Mouse (Mus musculus): ENCODE data around the gene Cdh16.

Cdh16 gene

DNA sequence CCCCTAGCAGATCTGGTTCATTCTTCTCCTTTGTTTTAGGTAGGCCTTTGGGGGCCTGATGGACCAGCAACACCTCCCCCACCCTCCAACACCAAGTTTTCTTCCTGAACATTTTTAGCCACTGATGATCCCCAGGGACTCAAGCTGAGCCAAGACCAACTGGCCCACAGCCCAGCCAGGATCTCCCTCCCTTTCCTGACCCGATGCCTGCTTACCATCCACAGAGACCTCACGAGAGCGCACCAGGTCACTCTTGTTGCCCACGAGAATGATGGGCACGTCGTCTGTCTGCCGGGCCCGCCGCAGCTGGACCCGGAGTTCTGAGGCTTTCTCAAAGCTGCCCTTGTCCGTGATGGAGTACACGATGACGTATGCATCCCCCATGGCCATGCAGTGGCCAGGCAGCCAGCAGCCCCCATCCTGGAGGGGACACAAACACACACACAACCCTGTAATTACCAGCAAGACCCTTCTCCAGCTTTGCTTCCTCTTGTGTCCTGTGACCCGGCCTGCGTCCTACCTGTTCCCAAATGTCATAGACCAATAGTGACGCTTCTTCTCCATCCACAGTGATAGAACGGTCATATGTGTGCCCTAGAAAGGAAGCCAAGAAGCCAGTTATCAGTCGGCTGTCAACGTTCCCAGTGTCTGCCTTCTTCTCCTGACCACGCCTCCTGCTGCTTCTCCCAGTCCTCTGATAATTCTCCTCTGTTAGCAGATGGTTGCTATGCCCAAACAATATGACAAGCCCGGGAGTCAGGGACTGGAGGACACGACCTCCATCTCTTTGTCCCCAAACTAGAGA lies 5.3 kb upstream of the Cdh16 start:
- POLR2A ChIA-PET: interaction anchor here in 1 of 4 experiments (0.6 kb wide), 1 partner anchor 1125 kb away, joined by 3 read pairs; no protein-coding TSS in a partner anchor
- CTCF ChIA-PET: no interaction called here

DNA sequence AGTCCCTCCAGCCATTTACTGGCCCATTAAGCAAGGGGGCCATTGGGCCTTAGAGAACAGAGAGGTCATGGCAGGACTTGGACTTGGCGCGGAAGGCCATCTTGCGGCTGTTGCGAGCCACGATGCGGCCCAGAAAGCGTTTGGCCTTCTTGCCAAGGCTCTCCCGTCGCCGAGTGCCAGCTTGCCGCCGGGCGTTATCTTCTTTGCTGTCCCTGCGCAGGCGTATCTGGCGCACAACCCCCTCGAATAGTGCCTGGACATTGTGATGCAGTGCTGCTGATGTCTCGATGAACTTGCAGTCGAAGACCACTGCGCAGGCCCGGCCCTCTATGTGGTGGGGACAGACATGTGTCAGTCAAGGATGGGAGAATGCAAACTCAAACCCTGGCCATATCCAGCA lies 4.2 kb upstream of the Cdh16 start:
- CTCF ChIA-PET: no interaction called here
- POLR2A ChIA-PET: no interaction called here

DNA sequence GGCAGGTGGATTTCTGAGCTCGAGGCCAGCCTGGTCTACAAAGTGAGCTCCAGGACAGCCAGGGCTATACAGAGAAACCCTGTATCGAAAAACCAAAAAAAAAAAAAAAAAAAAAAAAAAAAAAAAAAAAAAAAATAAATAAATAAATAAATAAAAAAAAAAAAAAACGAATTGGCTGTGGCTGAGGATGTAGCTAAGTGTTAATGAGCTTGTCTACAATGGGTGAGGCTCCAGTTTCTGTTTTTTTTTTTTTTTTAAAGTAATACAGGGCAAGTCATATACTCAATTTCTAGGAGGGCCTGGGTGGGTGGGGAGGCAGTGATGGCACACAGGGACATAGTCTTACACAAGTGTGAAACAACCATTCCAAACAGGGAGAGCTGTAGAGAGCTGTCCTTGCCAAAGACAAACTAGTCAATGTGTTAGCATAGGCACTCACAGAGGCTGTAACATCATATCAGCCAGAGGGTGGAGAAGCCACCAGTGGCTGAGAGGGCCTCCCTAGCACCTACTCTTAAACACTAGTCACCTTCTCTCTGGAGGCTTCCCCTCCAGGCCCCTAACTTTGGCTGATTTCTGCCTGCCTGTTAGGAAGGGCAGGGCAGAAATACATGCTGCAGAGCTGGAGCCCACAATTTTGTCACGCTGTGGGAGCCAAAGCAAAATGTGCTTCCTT lies 3.0 kb upstream of the Cdh16 start:
- ChIA-PET POLR2A (interaction anchor here in 1 of 4 experiments (0.5 to 0.7 kb wide), 3 partner anchors 8 to 202 kb away, joined by 3 to 4 read pairs (median 3); no protein-coding TSS in a partner anchor), CTCF (interaction anchor here in 3 of 4 experiments (0.6 to 0.9 kb wide), 5 partner anchors 24 to 771 kb away, joined by 3 to 9 read pairs (median 4); no protein-coding TSS in a partner anchor)

DNA sequence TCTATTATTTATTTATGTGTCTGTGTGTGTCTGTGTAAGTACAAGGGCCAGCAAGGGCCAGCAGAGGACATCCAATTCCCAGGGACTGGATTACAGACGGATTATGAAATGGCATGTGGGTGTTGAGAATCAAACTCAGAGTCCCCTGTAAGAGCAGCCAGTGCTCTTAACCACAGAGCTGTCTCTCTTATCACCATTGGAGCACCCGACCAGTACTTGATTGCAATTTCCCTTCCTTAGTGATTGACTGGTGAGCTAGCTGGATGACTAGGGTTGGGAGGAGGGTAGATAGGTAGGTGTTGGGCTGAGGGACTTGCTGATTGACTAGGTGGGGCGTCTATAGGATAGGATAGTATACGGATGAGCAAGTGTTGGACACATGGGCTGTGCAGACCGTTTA lies 3.4 kb downstream of the Cdh16 start:
- ChIA-PET CTCF (interaction anchor here in 1 of 4 experiments (0.6 to 1.3 kb wide), 2 partner anchors 18 to 35 kb away, joined by 3 read pairs; no protein-coding TSS in a partner anchor), POLR2A (no interaction called here)

DNA sequence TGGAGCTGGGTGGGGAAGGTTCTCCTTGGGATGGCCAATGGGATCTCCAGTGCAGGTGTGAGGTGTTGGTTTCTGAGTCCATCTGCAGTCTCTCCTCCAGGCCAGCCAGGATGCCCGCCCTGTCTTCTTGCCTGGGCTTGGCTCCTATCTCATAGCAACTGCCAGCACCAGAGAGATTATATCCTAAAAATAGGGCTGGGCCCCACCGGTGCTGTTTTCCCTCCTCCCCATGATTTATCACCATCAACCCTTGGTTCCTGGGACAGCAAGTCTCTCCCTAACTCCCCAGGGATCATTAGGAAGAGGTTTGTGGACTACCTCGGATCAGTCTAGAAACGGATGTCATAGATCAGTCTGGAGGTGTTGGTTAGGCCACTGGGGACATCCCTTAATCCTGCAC lies 11.1 kb downstream of the Cdh16 start:
- CTCF ChIA-PET: interaction anchor here in 2 of 4 experiments (0.6 to 1.2 kb wide), 2 partner anchors 11 kb away, joined by 3 read pairs; no protein-coding TSS in a partner anchor
- POLR2A ChIA-PET: no interaction called here

DNA sequence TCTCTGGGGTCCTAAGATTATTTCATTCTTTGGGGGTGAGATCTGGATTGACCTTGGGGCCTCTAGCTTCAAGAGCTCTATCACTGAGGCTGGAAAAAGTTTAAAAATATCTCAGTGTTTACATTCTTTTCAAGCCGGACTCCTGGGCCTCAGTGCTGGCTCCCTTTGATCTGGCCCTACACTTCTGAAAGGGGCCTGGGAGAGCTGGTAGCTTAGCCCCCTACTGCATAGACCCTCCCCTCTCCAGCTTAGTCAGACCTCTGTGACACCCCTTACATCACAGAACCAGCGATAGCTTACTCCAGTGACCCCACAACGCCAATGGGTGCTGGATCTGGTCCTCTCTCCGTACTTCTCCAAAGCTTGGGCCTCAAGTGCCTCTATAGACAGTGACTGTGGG lies 12.6 kb downstream of the Cdh16 start:
- POLR2A ChIA-PET: interaction anchor here in 1 of 4 experiments (1.1 kb wide), 1 partner anchor 8 kb away, joined by 3 read pairs; no protein-coding TSS in a partner anchor
- CTCF ChIA-PET: interaction anchor here in 3 of 4 experiments (0.6 to 1.3 kb wide), 3 partner anchors 9 to 510 kb away, joined by 3 to 7 read pairs (median 4); no protein-coding TSS in a partner anchor

DNA sequence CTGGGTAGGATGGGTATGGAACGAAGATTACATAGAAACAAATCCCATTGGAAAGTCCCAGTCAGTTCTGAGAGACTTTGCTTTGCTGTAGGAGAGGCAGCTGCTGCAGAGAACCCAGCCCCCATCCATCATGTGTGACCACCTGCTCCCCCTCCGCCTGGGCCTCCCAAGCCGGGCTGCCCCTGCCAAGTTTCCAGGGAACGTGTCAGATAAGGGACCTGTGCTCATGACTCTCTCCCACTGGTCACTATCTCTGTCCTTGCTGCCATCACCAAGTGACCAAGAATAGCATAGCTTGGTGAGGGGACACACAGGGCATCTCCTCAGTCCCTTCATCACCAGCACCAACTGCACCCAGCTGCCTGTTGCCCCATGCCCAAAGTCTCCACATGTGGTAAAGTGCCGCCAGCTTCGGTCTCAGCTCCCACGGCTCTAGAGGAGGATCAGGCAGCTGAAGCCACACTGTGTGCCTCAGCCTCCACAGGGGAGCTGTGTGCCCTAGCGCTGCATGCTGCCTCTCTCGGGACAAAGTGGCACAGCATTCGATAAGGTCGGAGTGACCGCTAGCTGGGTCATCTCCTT lies 13.9 kb downstream of the Cdh16 start:
- ChIA-PET CTCF (interaction anchor here in 2 of 4 experiments (0.6 to 1.0 kb wide), 4 partner anchors 33 to 703 kb away, joined by 3 to 8 read pairs (median 4); no protein-coding TSS in a partner anchor), POLR2A (interaction anchor here in 1 of 4 experiments (1.2 kb wide), 1 partner anchor 8 kb away, joined by 3 read pairs; no protein-coding TSS in a partner anchor)

DNA sequence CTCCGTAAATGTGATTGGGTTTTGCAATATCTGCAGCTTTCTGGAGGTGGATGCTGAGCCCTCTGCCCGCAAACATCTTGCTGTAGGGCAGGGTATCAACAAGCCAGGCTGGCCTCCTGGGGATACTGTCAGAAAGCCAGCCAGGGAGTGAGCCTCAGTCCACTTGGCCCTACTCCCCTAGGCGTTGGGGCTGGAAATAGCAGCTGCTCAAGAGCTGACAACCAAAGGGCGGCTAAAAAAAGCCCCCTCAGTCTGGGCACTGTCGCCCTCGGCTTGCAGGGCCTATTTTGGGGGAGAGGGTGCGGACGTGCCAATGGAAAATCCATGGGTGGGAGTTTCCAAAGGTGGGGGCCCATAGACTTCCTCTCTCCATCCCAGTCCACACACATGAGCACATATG lies 15.0 kb downstream of the Cdh16 start:
- POLR2A ChIA-PET: interaction anchor here in 1 of 4 experiments (1.2 kb wide), 1 partner anchor 9 kb away, joined by 3 read pairs; no protein-coding TSS in a partner anchor
- CTCF ChIA-PET: interaction anchor here in 1 of 4 experiments (0.6 kb wide), 2 partner anchors 11 to 227 kb away, joined by 3 to 4 read pairs; no protein-coding TSS in a partner anchor

DNA sequence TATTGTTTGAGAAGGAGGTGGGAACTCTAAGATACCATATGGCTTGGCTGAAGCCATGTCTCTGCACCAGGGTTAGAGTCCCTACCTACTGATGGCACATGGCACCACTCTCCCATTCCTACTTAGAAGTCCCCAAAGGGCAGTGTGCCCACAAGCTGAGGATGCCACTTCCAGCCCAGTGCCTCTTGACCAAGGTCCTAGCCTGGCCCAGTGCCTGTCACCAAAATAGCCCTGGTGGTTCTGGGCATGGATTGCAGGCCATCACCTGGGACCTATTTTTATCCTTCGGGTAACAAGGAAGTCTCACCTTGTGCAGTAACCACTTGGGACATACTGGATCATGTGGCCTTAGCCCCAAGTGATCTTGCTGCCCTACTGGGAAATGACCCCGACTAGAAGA lies 16.3 kb downstream of the Cdh16 start:
- POLR2A ChIA-PET: interaction anchor here in 1 of 4 experiments (0.8 kb wide), 1 partner anchor 24 kb away, joined by 3 read pairs; no protein-coding TSS in a partner anchor
- CTCF ChIA-PET: no interaction called here

DNA sequence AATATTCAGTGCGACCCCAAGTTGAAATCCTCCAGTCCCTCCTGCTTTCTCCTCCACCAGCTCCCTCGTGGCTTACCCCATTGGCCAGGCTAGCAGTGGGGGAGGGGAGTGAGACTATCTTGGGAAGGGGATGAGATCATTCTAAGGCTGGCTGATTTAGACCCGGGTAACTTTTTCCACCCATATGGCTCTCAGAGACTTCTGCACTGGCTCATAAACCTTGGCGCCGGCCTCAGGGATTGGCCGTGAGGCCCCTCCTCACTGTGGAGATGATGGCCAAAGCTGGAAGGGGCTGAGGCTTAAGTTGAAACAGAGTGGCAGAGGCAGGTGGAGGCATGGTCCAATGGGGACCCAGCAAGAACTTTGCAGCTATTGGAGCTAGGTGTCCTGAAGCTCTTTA lies 17.9 kb downstream of the Cdh16 start:
- ChIA-PET POLR2A (interaction anchor here in 1 of 4 experiments (0.6 kb wide), 1 partner anchor 17 kb away, joined by 5 read pairs; no protein-coding TSS in a partner anchor), CTCF (no interaction called here)

DNA sequence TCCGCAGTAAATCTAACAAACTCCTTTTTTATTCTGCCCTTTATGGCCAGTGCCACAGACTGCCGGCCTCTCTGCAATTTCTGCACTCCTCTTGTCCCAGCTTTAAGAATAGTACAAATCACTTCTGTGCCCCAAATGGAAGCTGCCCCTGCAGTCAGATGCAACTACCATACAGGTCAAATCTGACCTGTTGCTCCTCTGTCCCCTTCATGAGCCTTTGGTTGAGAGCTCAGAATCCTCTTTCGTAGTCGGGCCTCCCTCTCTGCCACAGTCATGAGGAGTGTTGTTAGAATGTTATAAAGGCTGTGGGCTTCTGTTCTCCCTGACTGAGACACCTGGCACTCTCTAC lies 21.0 kb downstream of the Cdh16 start:
- ChIA-PET CTCF (interaction anchor here (0.6 to 3.7 kb wide), 84 partner anchors 8 to 771 kb away, joined by 3 to 39 read pairs (median 4); partner anchors contain the start of genes Pdp2 (in 4 of the 4), Car7 (in 2 of the 4), Ciao2b (in 2 of the 4) and Nae1 (in 2 of the 4)), POLR2A (interaction anchor here in 3 of 4 experiments (0.5 to 3.2 kb wide), 17 partner anchors 8 to 690 kb away, joined by 3 to 36 read pairs (median 3); partner anchors contain the start of genes Pdp2 (in 3 of the 3), Cdh16 (in 1 of the 3), Cklf (in 1 of the 3) and D230025D16Rik (in 1 of the 3))

DNA sequence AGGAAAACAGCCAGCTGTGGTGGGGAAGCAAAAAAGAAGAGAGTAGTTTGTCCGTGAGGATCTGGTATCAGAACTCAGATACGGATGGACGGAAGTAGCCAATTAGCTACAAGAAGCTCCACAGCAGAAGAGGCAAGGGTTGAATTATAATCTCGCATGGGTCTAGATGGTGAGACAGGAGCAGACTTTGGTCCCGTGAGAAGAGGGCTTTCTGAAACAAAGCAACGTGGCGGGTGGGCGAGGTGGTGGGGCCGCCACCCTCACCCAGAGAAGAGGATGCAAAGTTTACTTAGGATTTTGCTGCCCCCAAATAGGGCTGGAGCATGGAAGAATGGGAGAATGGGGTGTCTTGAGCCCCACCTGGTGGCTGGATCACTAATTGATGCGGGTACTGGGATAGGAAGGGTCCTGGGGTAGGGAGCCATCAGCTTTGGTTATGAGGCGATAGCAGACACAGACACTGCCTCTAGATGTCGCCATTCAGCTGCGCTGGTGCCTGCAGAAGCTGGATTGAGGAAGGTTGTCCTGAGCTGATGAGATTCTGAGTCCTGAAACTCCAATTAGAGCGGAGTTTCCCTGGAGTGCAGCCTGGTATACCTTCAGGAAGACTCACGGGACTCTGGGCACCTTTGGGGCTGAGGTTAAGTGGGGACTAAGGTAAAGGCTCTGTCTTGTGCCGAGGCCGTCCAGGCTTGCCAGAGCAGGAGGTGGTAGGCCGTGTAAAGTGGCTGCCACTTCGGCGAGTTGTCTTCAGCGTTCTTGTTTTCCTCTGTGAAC lies 21.5 kb downstream of the Cdh16 start:
- ChIA-PET POLR2A (interaction anchor here (0.6 to 3.2 kb wide), 23 partner anchors 9 to 690 kb away, joined by 3 to 36 read pairs (median 4); partner anchors contain the start of genes Pdp2 (in 4 of the 4), 4931428F04Rik (in 1 of the 4), Cklf (in 1 of the 4) and D230025D16Rik (in 1 of the 4)), CTCF (interaction anchor here (0.6 to 3.7 kb wide), 93 partner anchors 9 to 810 kb away, joined by 3 to 39 read pairs (median 4); partner anchors contain the start of genes Pdp2 (in 4 of the 4), Car7 (in 2 of the 4), Ciao2b (in 2 of the 4) and Nae1 (in 2 of the 4))

DNA sequence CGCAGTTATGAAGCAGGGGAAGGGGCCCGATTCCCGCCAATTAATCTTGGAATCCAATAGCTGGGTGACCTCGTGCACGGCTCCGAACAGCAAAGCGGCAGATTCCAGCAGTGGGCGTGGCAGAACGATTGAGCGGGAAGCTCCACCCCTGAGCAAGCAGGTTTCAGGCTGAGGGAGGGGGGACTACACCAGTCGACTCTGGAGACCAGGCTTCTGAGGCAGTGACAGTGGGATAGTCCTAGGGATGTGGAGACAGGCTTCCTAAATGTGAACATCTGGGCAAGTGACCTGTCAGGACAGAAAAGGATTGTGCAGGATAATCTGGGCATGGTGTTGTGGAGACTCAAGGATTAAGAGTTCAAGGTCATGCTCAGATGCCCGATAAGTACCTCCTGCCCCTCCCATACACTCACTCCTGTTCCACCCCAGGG lies 22.2 kb downstream of the Cdh16 start:
- ChIA-PET POLR2A (interaction anchor here (0.6 to 3.2 kb wide), 18 partner anchors 9 to 691 kb away, joined by 3 to 36 read pairs (median 4); partner anchors contain the start of genes Pdp2 (in 4 of the 4), 4931428F04Rik (in 1 of the 4), Cklf (in 1 of the 4) and D230025D16Rik (in 1 of the 4)), CTCF (interaction anchor here (0.6 to 3.7 kb wide), 36 partner anchors 10 to 810 kb away, joined by 3 to 39 read pairs (median 5); partner anchors contain the start of genes Pdp2 (in 4 of the 4), Car7 (in 2 of the 4), Nae1 (in 2 of the 4) and 4931428F04Rik (in 1 of the 4))

DNA sequence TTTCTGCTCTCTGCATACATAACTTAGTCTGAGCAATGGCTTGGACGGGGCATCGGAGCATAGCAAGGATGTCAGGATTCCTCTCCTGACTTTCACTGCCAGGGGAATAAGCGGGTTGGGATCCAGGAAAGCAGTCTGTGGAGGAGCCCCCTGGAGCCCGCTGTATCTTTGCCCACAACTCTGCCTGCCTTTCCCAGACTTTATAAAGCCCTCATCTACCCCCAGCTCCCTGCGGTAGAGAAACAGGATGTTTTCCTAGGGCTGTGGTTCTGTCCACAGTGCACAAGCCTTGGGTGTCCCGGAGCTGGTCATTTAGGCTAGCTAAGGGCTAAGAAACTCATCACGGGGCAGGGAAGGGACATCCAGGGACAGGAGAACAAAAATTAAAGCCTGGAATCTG lies 22.8 kb downstream of the Cdh16 start:
- CTCF ChIA-PET: interaction anchor here in 3 of 4 experiments (0.5 to 3.7 kb wide), 13 partner anchors 9 to 747 kb away, joined by 3 to 39 read pairs (median 10); partner anchors contain the start of gene Pdp2 (in 3 of the 3)

DNA sequence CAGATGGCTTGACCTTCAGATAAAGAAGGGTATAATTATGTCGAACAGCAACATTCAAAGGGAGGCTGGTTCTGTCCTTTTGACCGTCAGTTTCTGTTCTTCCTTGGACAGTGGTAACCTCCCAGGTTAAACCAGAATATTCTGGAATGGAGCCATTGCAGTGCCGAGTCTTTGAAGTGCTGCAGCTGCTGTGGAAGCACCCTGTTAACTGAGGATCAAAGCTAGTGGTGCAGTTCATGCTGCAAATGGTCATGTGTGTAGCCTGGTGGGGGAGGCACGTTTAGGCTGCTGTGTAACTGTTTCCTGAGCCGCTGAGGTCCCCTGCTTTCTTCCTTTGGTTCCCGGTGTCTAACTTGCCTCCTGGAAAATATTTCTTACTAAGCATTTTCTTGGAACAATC lies 25.7 kb downstream of the Cdh16 start:
- POLR2A ChIA-PET: interaction anchor here in 2 of 4 experiments (0.5 to 1.3 kb wide), 5 partner anchors 8 to 1756 kb away, joined by 3 read pairs; no protein-coding TSS in a partner anchor

More for the DNA sequence above, 22.8 kb downstream of the Cdh16 start:
- POLR2A ChIA-PET: interaction anchor here (0.7 to 3.2 kb wide), 10 partner anchors 9 to 688 kb away, joined by 3 to 36 read pairs (median 4); partner anchors contain the start of genes Pdp2 (in 4 of the 4) and 4931428F04Rik (in 1 of the 4)

DNA sequence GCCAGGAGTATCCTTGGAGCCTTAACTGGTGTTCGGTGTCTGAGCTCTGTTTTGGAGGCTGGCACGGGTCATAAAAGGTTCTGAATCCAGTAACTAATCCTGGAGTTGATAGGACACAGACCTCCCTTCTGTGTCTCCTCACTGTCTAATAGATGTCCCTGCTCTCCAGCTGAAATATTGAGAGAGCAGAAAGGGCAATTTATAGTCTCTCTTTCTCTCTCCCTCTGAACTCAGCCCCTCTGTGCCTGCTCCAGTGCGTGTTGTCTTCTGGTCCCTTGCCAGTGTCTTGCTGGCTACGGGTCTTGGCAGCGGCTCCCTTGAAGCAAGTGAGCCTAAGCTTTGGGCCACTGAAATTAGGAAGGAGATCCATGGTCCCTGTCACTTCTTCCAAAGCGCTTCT lies 26.5 kb downstream of the Cdh16 start:
- POLR2A ChIA-PET: interaction anchor here in 2 of 4 experiments (0.6 kb wide), 2 partner anchors 38 to 349 kb away, joined by 3 read pairs; no protein-coding TSS in a partner anchor
- CTCF ChIA-PET: interaction anchor here in 1 of 4 experiments (0.8 to 2.1 kb wide), 2 partner anchors 27 to 936 kb away, joined by 3 to 8 read pairs; no protein-coding TSS in a partner anchor

More for the DNA sequence above, 25.7 kb downstream of the Cdh16 start:
- CTCF ChIA-PET: interaction anchor here in 1 of 4 experiments (0.5 to 2.1 kb wide), 2 partner anchors 28 to 348 kb away, joined by 4 to 8 read pairs; partner anchors contain the start of gene Cklf

Data from embryonic stem cell, embryonic (primary cell).